14 mouse cellular contexts compared by ENCODE assay signal in genomic region chr7:19054777-19055076, GRCm38 (mm10). TPM values are rescaled to one million over a fixed set of nuclear protein-coding genes. Genes with fewer than 3 reads are reported as not detected.
DNase-seq lines count a peak whose midpoint lies in the region; ATAC-seq and TF ChIP-seq lines count a peak whose summit lies in the region.
"Had no signal": no experiment of that assay in that cellular context is flagged by ENCODE, and none has a peak within 500 bp of the region (broad histone marks: within the 10 kb centered on the region; RNA-seq: fewer than 3 reads in every experiment).

No protein-coding gene starts in this region.

- 72% methylated on average over 9 of the region's 9 CpGs for WGBS in heart, embryonic 12.5 days
- 63% methylated on average over 9 of the region's 9 CpGs for WGBS in hindbrain, embryonic 11.5 days
- WGBS in midbrain, embryonic 12.5 days, result 64% methylated on average over 9 of the region's 9 CpGs

- H3K4me3 ChIP-seq in heart, embryonic 12.5 days, result peak overlapping the region; percentile 14; the same call in 1 of the 2 replicates
- H3K4me3 ChIP-seq in E14TG2a.4 (replicated peaks; ENCODE audit: low read length), result peak overlapping the region; percentile 21; the same call in 1 of the 2 replicates
- no peak overlapping the region for H3K4me3 ChIP-seq in hindbrain, embryonic 11.5 days (ENCODE audit: low read depth, low read length)
- H3K4me3 ChIP-seq in midbrain, embryonic 12.5 days, result peak overlapping the region; percentile 23
- H3K4me3 ChIP-seq: gastrocnemius, adult 2 months had no signal

- no peaks in the 10 kb centered on the region for H3K27me3 ChIP-seq in heart, embryonic 12.5 days (replicated peaks)
- H3K27me3 ChIP-seq in E14TG2a.4 (ENCODE audit: insufficient read depth, low read length), result 0 out of 2 replicates have a peak, but pooled peaks cover 2% of the 10 kb centered on the region
- H3K27me3 ChIP-seq in hindbrain, embryonic 11.5 days (ENCODE audit: control insufficient read depth, insufficient read depth, low read length), result no peaks in the 10 kb centered on the region
- H3K27me3 ChIP-seq in midbrain, embryonic 12.5 days, result no peaks in the 10 kb centered on the region
- H3K27me3 ChIP-seq: Patski had no signal

- peak overlapping the region; percentile 56 for H3K4me2 ChIP-seq in heart, embryonic 12.5 days
- H3K4me2 ChIP-seq in hindbrain, embryonic 11.5 days (replicated peaks; ENCODE audit: low read depth, low read length), result no peak overlapping the region
- H3K4me2 ChIP-seq in midbrain, embryonic 12.5 days (replicated peaks), result peak overlapping the region; percentile 55

- 0 out of 2 replicates have a peak overlapping the region, but pooled peaks have one; percentile 27 for H3K9ac ChIP-seq in heart, embryonic 12.5 days
- no peak overlapping the region for H3K9ac ChIP-seq in hindbrain, embryonic 11.5 days (ENCODE audit: low read depth, low read length)
- no peak overlapping the region; the same call in 1 of the 2 replicates for H3K9ac ChIP-seq in midbrain, embryonic 12.5 days (replicated peaks)
- H3K9ac ChIP-seq: liver, postnatal 0 days had no signal

- no peak overlapping the region for H3K27ac ChIP-seq in heart, embryonic 12.5 days (ENCODE audit: poor library complexity, severe bottlenecking)
- H3K27ac ChIP-seq in hindbrain, embryonic 11.5 days (ENCODE audit: low read depth, low read length), result no peak overlapping the region
- H3K27ac ChIP-seq in midbrain, embryonic 12.5 days (replicated peaks), result no peak overlapping the region
- H3K27ac ChIP-seq: gastrocnemius, adult 2 months had no signal

- H3K4me1 ChIP-seq in heart, embryonic 12.5 days (replicated peaks), result 0 out of 2 replicates have a peak, but pooled peaks cover 8% of the 10 kb centered on the region
- peaks cover 43% of the 10 kb centered on the region for H3K4me1 ChIP-seq in E14TG2a.4 (replicated peaks; ENCODE audit: low read depth, low read length)
- H3K4me1 ChIP-seq in hindbrain, embryonic 11.5 days (replicated peaks; ENCODE audit: control insufficient read depth, insufficient read depth, low read length), result no peaks in the 10 kb centered on the region
- peaks cover 12% of the 10 kb centered on the region for H3K4me1 ChIP-seq in midbrain, embryonic 12.5 days

- ATAC-seq in heart, embryonic 12.5 days (ENCODE audit: insufficient number of reproducible peaks, low FRiP score), result no peak
- ATAC-seq in hindbrain, embryonic 11.5 days (ENCODE audit: low FRiP score), result peak; percentile 43
- no peak; the same call in none of the 2 replicates for ATAC-seq in midbrain, embryonic 12.5 days (ENCODE audit: low FRiP score, low read depth)
- ATAC-seq: liver, postnatal 0 days; Patski had no signal

- TF ChIP-seq CTCF in E14TG2a.4 (conservative IDR thresholded peaks at IDR 0.05; ENCODE audit: low read length), result no peak

- DNase-seq in heart, postnatal 4 days, result no peak
- DNase-seq in hindbrain, embryonic 11.5 days (ENCODE audit: low spot score), result no peak
- DNase-seq in layer of hippocampus, adult 18-20 months (ENCODE audit: low spot score in 2 of 2), result no peak
- no peak for DNase-seq in thymus, postnatal 14 days
- no peak for DNase-seq in adrenal gland, adult 2 months
- DNase-seq: liver, postnatal 0 days had no signal

- H3K36me3 ChIP-seq in heart, embryonic 12.5 days, result peaks cover 49% of the 10 kb centered on the region
- H3K36me3 ChIP-seq in E14TG2a.4 (ENCODE audit: insufficient read depth, low read length), result peaks cover 54% of the 10 kb centered on the region
- H3K36me3 ChIP-seq in hindbrain, embryonic 11.5 days (ENCODE audit: control insufficient read depth, insufficient read depth, low read length), result peaks cover 9% of the 10 kb centered on the region; the same call in 1 of the 2 replicates
- H3K36me3 ChIP-seq in midbrain, embryonic 12.5 days, result peaks cover 36% of the 10 kb centered on the region

- H3K9me3 ChIP-seq in heart, embryonic 12.5 days (replicated peaks), result peaks cover 7% of the 10 kb centered on the region; the same call in 1 of the 2 replicates
- no peaks in the 10 kb centered on the region for H3K9me3 ChIP-seq in E14TG2a.4 (ENCODE audit: low read length)
- no peaks in the 10 kb centered on the region for H3K9me3 ChIP-seq in hindbrain, embryonic 11.5 days (ENCODE audit: control insufficient read depth, low read length)
- H3K9me3 ChIP-seq in midbrain, embryonic 12.5 days, result no peaks in the 10 kb centered on the region

RNA-seq across cellular contexts. Expression of gene Rsph6a, which starts 0.2 kb away (rescaled TPM):
- not detected in 2 replicates for polyA plus RNA-seq in heart, embryonic 12.5 days (2016; fragmentation: Nextera tagmentation; extraction: Ambion mirVana)
- not detected for total RNA-seq in heart, postnatal 4 days (2021)
- not detected in 2 replicates for polyA plus RNA-seq in hindbrain, embryonic 11.5 days (2014; fragmentation: Nextera tagmentation; extraction: Ambion mirVana)
- polyA plus RNA-seq in midbrain, embryonic 12.5 days (2016; fragmentation: Nextera tagmentation; extraction: Ambion mirVana), result not detected in 2 replicates
- total RNA-seq in layer of hippocampus, adult 18-20 months (2021), result not detected
- total RNA-seq in adrenal gland, adult 2 months (2021), result not detected
- polyA plus RNA-seq in adrenal gland, adult 2 months (2012; rRNA removed), result not detected in 2 replicates
- total RNA-seq: common myeloid progenitor, adult 5-6 weeks; gastrocnemius, adult 2 months had no signal
- polyA plus RNA-seq: liver, postnatal 0 days; Patski; small intestine, adult 2 months had no signal

RNA-seq across cellular contexts. Expression of gene Dmwd, which starts 21.3 kb away (rescaled TPM):
- 15.4 and 15.5 TPM in 2 replicates for polyA plus RNA-seq in heart, embryonic 12.5 days (2016; fragmentation: Nextera tagmentation; extraction: Ambion mirVana)
- total RNA-seq in heart, postnatal 4 days (2021), result 10 to 100 TPM; 60.3 to 62.9 TPM
- 18.3 and 20.2 TPM in 2 replicates for polyA plus RNA-seq in hindbrain, embryonic 11.5 days (2014; fragmentation: Nextera tagmentation; extraction: Ambion mirVana)
- polyA plus RNA-seq in midbrain, embryonic 12.5 days (2016; fragmentation: Nextera tagmentation; extraction: Ambion mirVana), result 20.8 and 21.0 TPM in 2 replicates
- total RNA-seq in layer of hippocampus, adult 18-20 months (2021), result 100 to 1,000 TPM; 142 to 148 TPM
- total RNA-seq in adrenal gland, adult 2 months (2021), result 10 to 100 TPM; 44.2 to 58.5 TPM
- polyA plus RNA-seq in adrenal gland, adult 2 months (2012; rRNA removed), result 144 and 152 TPM in 2 replicates

RNA-seq across cellular contexts. Expression of gene Dmpk, which starts 28.9 kb away (rescaled TPM):
- 16.4 and 17.2 TPM in 2 replicates for polyA plus RNA-seq in heart, embryonic 12.5 days (2016; fragmentation: Nextera tagmentation; extraction: Ambion mirVana)
- 100 to 1,000 TPM; 188 to 201 TPM for total RNA-seq in heart, postnatal 4 days (2021)
- 10.3 and 12.2 TPM in 2 replicates for polyA plus RNA-seq in hindbrain, embryonic 11.5 days (2014; fragmentation: Nextera tagmentation; extraction: Ambion mirVana)
- 11.2 and 11.7 TPM in 2 replicates for polyA plus RNA-seq in midbrain, embryonic 12.5 days (2016; fragmentation: Nextera tagmentation; extraction: Ambion mirVana)
- 10 to 100 TPM; 30.2 to 43.1 TPM for total RNA-seq in layer of hippocampus, adult 18-20 months (2021)
- 100 to 1,000 TPM; 130 to 142 TPM for total RNA-seq in adrenal gland, adult 2 months (2021)
- 743 and 836 TPM in 2 replicates for polyA plus RNA-seq in adrenal gland, adult 2 months (2012; rRNA removed)

RNA-seq across cellular contexts. Expression of gene Sympk, which starts 30.6 kb away (rescaled TPM):
- 33.2 TPM in 2 replicates for polyA plus RNA-seq in heart, embryonic 12.5 days (2016; fragmentation: Nextera tagmentation; extraction: Ambion mirVana)
- total RNA-seq in heart, postnatal 4 days (2021), result 10 to 100 TPM; 57.3 to 62.5 TPM
- 29.4 and 30.5 TPM in 2 replicates for polyA plus RNA-seq in hindbrain, embryonic 11.5 days (2014; fragmentation: Nextera tagmentation; extraction: Ambion mirVana)
- polyA plus RNA-seq in midbrain, embryonic 12.5 days (2016; fragmentation: Nextera tagmentation; extraction: Ambion mirVana), result 51.5 and 53.5 TPM in 2 replicates
- 100 to 1,000 TPM; 118 to 123 TPM for total RNA-seq in layer of hippocampus, adult 18-20 months (2021)
- 100 to 1,000 TPM in 1 of 2 experiments, 10 to 100 TPM in 1; 94.4 to 103 TPM for total RNA-seq in adrenal gland, adult 2 months (2021)
- polyA plus RNA-seq in adrenal gland, adult 2 months (2012; rRNA removed), result 123 and 159 TPM in 2 replicates

RNA-seq across cellular contexts. Expression of gene Foxa3, which starts 31.4 kb away (rescaled TPM):
- 0.37 TPM in 1 of 2 replicates, not detected in the other for polyA plus RNA-seq in heart, embryonic 12.5 days (2016; fragmentation: Nextera tagmentation; extraction: Ambion mirVana)
- total RNA-seq in heart, postnatal 4 days (2021), result not detected
- polyA plus RNA-seq in hindbrain, embryonic 11.5 days (2014; fragmentation: Nextera tagmentation; extraction: Ambion mirVana), result not detected in 2 replicates
- polyA plus RNA-seq in midbrain, embryonic 12.5 days (2016; fragmentation: Nextera tagmentation; extraction: Ambion mirVana), result 0.09 and 0.10 TPM in 2 replicates
- total RNA-seq in layer of hippocampus, adult 18-20 months (2021), result not detected
- total RNA-seq in adrenal gland, adult 2 months (2021), result not detected
- 0.08 and 0.24 TPM in 2 replicates for polyA plus RNA-seq in adrenal gland, adult 2 months (2012; rRNA removed)
- total RNA-seq: gastrocnemius, adult 2 months had no signal
- polyA plus RNA-seq: brain, embryonic 14.5 days had no signal

Comparison
In these comparisons a context has a peak if more than half of its experiments do, and no peak if none do; other contexts are left out.
1. RNA of gene Dmpk, which starts 28.9 kb away (polyA plus RNA-seq): 743 to 836 TPM in adrenal gland, adult 2 months; 16.4 to 17.2 TPM in heart, embryonic 12.5 days, 10.3 to 12.2 TPM in hindbrain, embryonic 11.5 days and 11.2 to 11.7 TPM in midbrain, embryonic 12.5 days; every median in the first group is over 10 times any median in the second.